Mouse (Mus musculus) left cerebral cortex, adult 2 months (tissue): ENCODE measurements around the gene Bst2. TPM values are rescaled to one million over a fixed set of nuclear protein-coding genes. Genes with fewer than 3 reads are reported as not detected.

Experiments used
- DNase-seq, 2 experiments: peaks; one replicate each; pipeline ENCODE4 v3.0.0; 2021 to 2022; ENCODE audit warnings: low spot score in 2 of 2, mixed read lengths in 1 of 2; ENCODE audit errors: extremely low spot score in 1 of 2
- H3K27ac ChIP-seq: fragments of 200-600 bp; 2 replicates; pipeline ENCODE4 v1.8.1; 2022
- H3K4me3 ChIP-seq: fragments of 200-600 bp; 2 replicates; pipeline ENCODE4 v1.8.1; 2022
- CTCF ChIP-seq: fragments of 200-600 bp; IDR thresholded peaks from 2 replicates; pipeline ENCODE4 v1.8.1; 2022; ENCODE audit warnings: antibody characterized with exemption, mild to moderate bottlenecking, moderate library complexity
- intact Hi-C: fragments of 180-260 bp; cut with DNase I; formaldehyde crosslinking; loops from one replicate; pipeline ENCODE4 v1.15.1; 2025
- total RNA-seq, 2 experiments: library from RNA; stranded (reverse); gene quantifications; 2 replicates each; pipeline ENCODE4 v1.2.3; 2021

Bst2 gene
- total RNA-seq, 2 experiments from 2014 or later = 3.5 to 4.0 TPM

GRCm38 (mm10) chr8:71487691-71488445 is 49.4 kb downstream of the Bst2 start, which contains the start of gene Gtpbp3:
Gtpbp3 (plus strand) TSS chr8:71488103.
- DNase-seq = peak; percentile 77
- TF ChIP-seq CTCF = no peak
- Histone ChIP-seq H3K27ac (peak within 1 kb of the TSS; percentile 80), H3K4me3 (peak within 1 kb of the TSS; percentile 60)
- intact Hi-C loops = no loop called here

GRCm38 (mm10) chr8:71486136-71486529 is 51.1 kb downstream of the Bst2 start:
- Histone ChIP-seq H3K27ac (peak overlapping the region; percentile 85), H3K4me3 (peak overlapping the region; percentile 73)
- no peak for TF ChIP-seq CTCF
- intact Hi-C loops = no loop called here
- no peak for DNase-seq

DNA sequence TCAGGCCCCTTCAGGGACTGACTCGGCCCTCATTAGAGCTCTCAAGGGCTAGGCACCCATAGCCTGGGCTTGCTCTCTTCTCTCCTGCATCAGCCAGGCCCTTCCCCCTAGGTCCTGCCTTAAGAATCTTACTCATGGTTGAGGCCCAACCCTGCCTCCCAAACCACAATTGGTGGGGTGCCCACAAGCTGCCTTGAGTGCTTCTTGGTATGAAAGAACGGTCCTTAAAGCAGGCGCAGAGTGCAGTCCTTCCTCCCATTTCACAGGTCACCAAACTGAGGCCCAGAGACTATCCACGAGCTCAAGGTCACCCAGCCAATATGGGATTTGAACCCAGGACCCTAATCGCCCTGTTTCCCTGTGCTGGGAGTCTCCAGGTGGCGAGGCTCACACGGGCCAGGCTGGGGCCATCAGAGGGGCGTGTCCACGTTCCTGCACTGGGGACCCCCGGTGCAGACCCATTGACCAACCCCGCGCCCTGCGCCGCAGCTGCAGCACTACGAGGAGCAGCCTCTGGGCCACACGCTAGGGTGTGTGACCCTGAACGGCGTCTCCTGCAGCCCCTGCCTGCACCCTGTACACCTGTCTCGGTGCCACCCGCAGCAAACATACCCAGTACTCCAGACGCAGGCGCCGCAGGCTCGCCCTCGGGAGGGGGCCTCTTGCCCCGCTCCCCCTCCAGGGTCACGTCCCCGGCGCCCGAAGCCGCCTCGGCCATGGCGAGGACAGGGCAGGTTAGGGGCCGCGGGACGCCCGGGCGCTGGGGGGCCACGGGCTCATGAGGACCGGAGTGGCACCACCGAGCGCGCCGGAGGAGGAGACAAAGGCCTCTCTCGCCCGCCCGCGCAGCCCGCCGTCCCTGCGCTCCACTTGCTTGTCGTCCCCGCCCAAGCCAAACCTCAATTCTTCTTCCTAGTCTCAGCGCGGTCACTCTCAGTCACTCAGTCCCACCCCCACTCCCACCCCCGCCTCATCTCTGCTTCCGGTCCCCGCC is 51.8 kb downstream of the Bst2 start, which contains the start of gene Ano8:
TSS of gene Ano8 (minus strand) at position 822 of the 994 bp plus-strand sequence.
- H3K4me3 ChIP-seq = peak within 1 kb of the TSS; percentile 73
- intact Hi-C loops = loop anchor here (1.0 kb wide), 1 partner anchor 21 kb away; the partner anchor contains the start of gene Mrpl34
- TF ChIP-seq CTCF = no peak
- DNase-seq = peak; percentile 86 to 87
- peak within 1 kb of the TSS; percentile 85 for H3K27ac ChIP-seq

DNA sequence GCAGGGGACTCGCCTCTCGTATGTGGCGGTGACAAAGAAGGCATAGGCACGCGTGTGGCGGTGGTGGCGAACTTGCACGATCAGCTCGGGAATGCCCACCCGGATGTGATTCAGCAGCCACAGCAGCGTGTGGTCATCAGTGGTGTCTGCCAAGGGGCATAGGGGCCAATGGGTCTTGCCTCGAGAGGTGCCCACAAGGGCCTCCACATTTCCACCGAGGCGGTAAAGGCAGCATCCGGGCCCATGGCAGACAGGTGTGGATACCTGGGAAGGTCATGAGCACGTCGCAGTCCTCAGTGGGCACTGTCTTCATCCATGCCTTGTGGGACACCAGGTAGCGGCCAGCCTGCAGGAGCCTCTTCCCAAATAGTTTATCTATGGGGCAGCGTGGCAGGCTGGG is 52.5 kb downstream of the Bst2 start:
- Histone ChIP-seq H3K4me3 (peak overlapping the region; percentile 73), H3K27ac (no peak overlapping the region)
- TF ChIP-seq CTCF = no peak
- intact Hi-C loops = loop anchor here (1.0 kb wide), 1 partner anchor 20 kb away; the partner anchor contains the start of gene Mrpl34
- no peak for DNase-seq

Other genes with a start within 250 kb of the Bst2 start
- gene Use1, start 170.6 kb downstream of the Bst2 start, total RNA-seq = 100 to 1,000 TPM; 110 to 113 TPM
- 10 to 100 TPM; 16.6 to 19.0 TPM for gene Ocel1, start 166.2 kb downstream of the Bst2 start, total RNA-seq
- gene Nr2f6, start 155.5 kb downstream of the Bst2 start, total RNA-seq = 10 to 100 TPM; 41.7 to 44.8 TPM
- 1 to 10 TPM; 4.6 to 4.7 TPM for gene Ushbp1, start 141.7 kb downstream of the Bst2 start, total RNA-seq
- gene Babam1, start 140.6 kb downstream of the Bst2 start, total RNA-seq = 100 to 1,000 TPM in 1 of 2 experiments, 10 to 100 TPM in 1; 97.3 to 107 TPM
- under 1 TPM; 0.35 to 0.36 TPM for gene Ankle1, start 131.4 kb downstream of the Bst2 start, total RNA-seq
- gene Abhd8, start 73.8 kb downstream of the Bst2 start, total RNA-seq = 100 to 1,000 TPM; 302 to 335 TPM
- gene Mrpl34, start 72.5 kb downstream of the Bst2 start, total RNA-seq = 10 to 100 TPM; 49.2 to 57.1 TPM
- 10 to 100 TPM; 75.0 to 87.0 TPM for gene Dda1, start 68.3 kb downstream of the Bst2 start, total RNA-seq
- 10 to 100 TPM; 62.5 to 64.0 TPM for gene Ano8, start 51.5 kb downstream of the Bst2 start, total RNA-seq
- 10 to 100 TPM; 33.0 to 37.4 TPM for gene Gtpbp3, start 49.4 kb downstream of the Bst2 start, total RNA-seq
- 1 to 10 TPM; 8.5 to 9.1 TPM for gene Plvap, start 25.7 kb downstream of the Bst2 start, total RNA-seq
- not detected for gene Ccdc194, start 11.7 kb downstream of the Bst2 start, total RNA-seq
- 10 to 100 TPM; 37.2 to 37.6 TPM for gene Mvb12a, start 5.5 kb upstream of the Bst2 start, total RNA-seq
- gene Tmem221, start 21.4 kb upstream of the Bst2 start, total RNA-seq = not detected
- gene Nxnl1, start 29.1 kb upstream of the Bst2 start, total RNA-seq = under 1 TPM in 1 of 2 experiments, not detected in 1; 0.11 TPM
- 100 to 1,000 TPM; 108 to 109 TPM for gene Slc27a1, start 31.4 kb upstream of the Bst2 start, total RNA-seq
- gene Pgls, start 54.7 kb upstream of the Bst2 start, total RNA-seq = 10 to 100 TPM; 29.1 to 33.0 TPM
- 1 to 10 TPM; 3.1 to 4.0 TPM for gene Fam129c, start 60.2 kb upstream of the Bst2 start, total RNA-seq
- gene Colgalt1, start 73.5 kb upstream of the Bst2 start, total RNA-seq = 10 to 100 TPM; 47.2 to 50.9 TPM
- 100 to 1,000 TPM; 313 to 351 TPM for gene Unc13a, start 134.3 kb upstream of the Bst2 start, total RNA-seq
- 1 to 10 TPM; 5.5 to 5.8 TPM for gene Jak3, start 138.8 kb upstream of the Bst2 start, total RNA-seq
- 1 to 10 TPM; 1.2 to 4.7 TPM for gene Insl3, start 151.8 kb upstream of the Bst2 start, total RNA-seq
- under 1 TPM; 0.68 to 0.79 TPM for gene B3gnt3, start 164.3 kb upstream of the Bst2 start, total RNA-seq
- 100 to 1,000 TPM; 184 TPM for gene Fcho1, start 188.3 kb upstream of the Bst2 start, total RNA-seq